Mouse (Mus musculus) cortical plate, adult 2 months (tissue): ENCODE measurements around the gene Sec61a2.

Experiments used
- CTCF ChIP-seq: fragments of 200-500 bp; IDR thresholded peaks from 2 replicates; pipeline ENCODE4 v1.5.1; 2011; ENCODE audit warnings: mild to moderate bottlenecking, control low read depth, low read length; ENCODE audit not compliant: insufficient read depth; ENCODE audit errors: extremely low read depth
- POLR2A ChIP-seq: fragments of 200-500 bp; IDR thresholded peaks from 2 replicates; pipeline ENCODE4 v1.6.1; 2011; ENCODE audit warnings: mild to moderate bottlenecking, low read length, control low read depth; ENCODE audit not compliant: insufficient read depth; ENCODE audit errors: extremely low read depth

DNA sequence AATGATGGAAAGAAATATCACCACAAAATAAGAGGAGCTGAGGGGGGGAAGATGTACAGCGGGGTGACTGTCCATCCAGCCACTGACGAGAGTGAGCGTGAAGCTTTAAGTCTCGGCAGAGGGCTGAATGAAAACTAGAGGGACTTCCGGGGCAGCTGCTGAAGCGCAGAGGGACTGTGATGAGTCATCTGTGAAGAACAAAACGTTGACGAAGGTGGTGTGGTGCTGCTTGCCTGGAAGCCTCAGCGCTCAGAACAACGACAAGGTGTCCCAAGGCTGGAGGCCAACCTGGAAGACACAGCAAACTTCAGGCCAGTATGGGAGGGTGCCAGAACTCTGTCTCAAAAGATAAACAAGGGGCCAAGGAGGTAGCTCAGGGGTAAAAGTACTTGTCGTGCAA lies 54.4 kb downstream of the Sec61a2 start:
- TF ChIP-seq POLR2A (no peak), CTCF (no peak)
